ENCODE assay signal across 29 mouse cellular contexts in the genomic region with DNA sequence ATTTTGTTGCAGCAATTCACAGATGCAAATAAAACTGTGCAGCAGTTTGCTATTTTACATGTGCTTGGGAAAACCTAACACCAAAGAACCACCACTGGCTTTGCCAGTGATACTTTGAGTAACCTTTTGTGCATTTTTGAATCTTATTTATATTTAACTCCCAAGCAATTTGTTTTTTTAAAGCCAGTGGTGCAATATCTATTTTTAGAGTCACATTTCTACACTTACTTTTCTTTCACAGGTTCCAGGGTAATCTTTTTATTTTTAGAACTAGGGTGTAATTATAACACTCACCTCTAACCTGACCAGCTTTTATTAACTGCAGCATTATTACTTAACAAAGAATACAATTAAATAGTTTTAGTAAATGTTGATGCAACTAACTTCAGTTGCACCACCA. TPM values are rescaled to one million over a fixed set of nuclear protein-coding genes. Genes with fewer than 3 reads are reported as not detected.
DNase-seq lines count a peak whose midpoint lies in the region; ATAC-seq and TF ChIP-seq lines count a peak whose summit lies in the region.
"Had no signal": no experiment of that assay in that cellular context is flagged by ENCODE, and none has a peak within 500 bp of the region (broad histone marks: within the 10 kb centered on the region; RNA-seq: fewer than 3 reads in every experiment).

No protein-coding gene starts in this region.

- H3K9me3 ChIP-seq in heart, embryonic 14.5 days (ENCODE audit: control insufficient read depth, low read length): no peaks in the 10 kb centered on the region
- no peaks in the 10 kb centered on the region for H3K9me3 ChIP-seq in heart, embryonic 12.5 days (replicated peaks)
- H3K9me3 ChIP-seq in heart, postnatal 0 days (replicated peaks; ENCODE audit: control insufficient read depth, low read length): no peaks in the 10 kb centered on the region
- H3K9me3 ChIP-seq: embryonic facial prominence, embryonic 13.5 days; embryonic facial prominence, embryonic 15.5 days; forebrain, embryonic 10.5 days; forebrain, embryonic 12.5 days; G1E had no signal

- TF ChIP-seq CTCF in gastrocnemius, adult 2 months (IDR thresholded peaks at IDR 0.05): no peak
- no peak for TF ChIP-seq CTCF in heart, postnatal 0 days (IDR thresholded peaks at IDR 0.05; ENCODE audit: low read depth)

- H3K9ac ChIP-seq in heart, embryonic 14.5 days (ENCODE audit: low read length): no peak overlapping the region
- no peak overlapping the region for H3K9ac ChIP-seq in heart, embryonic 12.5 days
- no peak overlapping the region for H3K9ac ChIP-seq in heart, postnatal 0 days (replicated peaks; ENCODE audit: low read depth, low read length)
- H3K9ac ChIP-seq: embryonic facial prominence, embryonic 13.5 days; embryonic facial prominence, embryonic 15.5 days; forebrain, embryonic 12.5 days had no signal

- H3K4me2 ChIP-seq in heart, embryonic 14.5 days (ENCODE audit: low read length): peak overlapping the region; percentile 32
- no peak overlapping the region for H3K4me2 ChIP-seq in heart, embryonic 12.5 days
- no peak overlapping the region for H3K4me2 ChIP-seq in heart, postnatal 0 days (ENCODE audit: low read depth, low read length)
- H3K4me2 ChIP-seq: embryonic facial prominence, embryonic 13.5 days; embryonic facial prominence, embryonic 15.5 days; forebrain, embryonic 12.5 days had no signal

- H3K27ac ChIP-seq in gastrocnemius, adult 2 months: peak overlapping the region; percentile 85
- 0 out of 4 replicates have a peak overlapping the region, but pooled peaks of 1 of the 2 experiments have one; percentile 24 for H3K27ac ChIP-seq in heart, embryonic 14.5 days (replicated peaks in 1 of 2; ENCODE audit: control insufficient read depth in 1 of 2, insufficient read depth in 1 of 2, low read depth in 2 of 2, low read length in 2 of 2)
- H3K27ac ChIP-seq in heart, embryonic 12.5 days (ENCODE audit: poor library complexity, severe bottlenecking): no peak overlapping the region
- H3K27ac ChIP-seq in heart, postnatal 0 days (ENCODE audit: low read depth): peak overlapping the region; percentile 22; the same call in 1 of the 2 replicates
- H3K27ac ChIP-seq: embryonic facial prominence, embryonic 13.5 days; embryonic facial prominence, embryonic 15.5 days; forebrain, embryonic 10.5 days; forebrain, embryonic 12.5 days had no signal

- H3K27me3 ChIP-seq in heart, embryonic 14.5 days (ENCODE audit: control insufficient read depth, insufficient read depth, low read length): no peaks in the 10 kb centered on the region
- H3K27me3 ChIP-seq in heart, embryonic 12.5 days (replicated peaks): no peaks in the 10 kb centered on the region
- no peaks in the 10 kb centered on the region for H3K27me3 ChIP-seq in heart, postnatal 0 days (ENCODE audit: control insufficient read depth, insufficient read depth, low read length)
- H3K27me3 ChIP-seq: CH12.LX; embryonic facial prominence, embryonic 13.5 days; embryonic facial prominence, embryonic 15.5 days; forebrain, embryonic 12.5 days; Patski had no signal

- H3K36me3 ChIP-seq in heart, embryonic 14.5 days (ENCODE audit: control insufficient read depth, insufficient read depth, low read length): no peaks in the 10 kb centered on the region
- no peaks in the 10 kb centered on the region for H3K36me3 ChIP-seq in heart, embryonic 12.5 days
- no peaks in the 10 kb centered on the region for H3K36me3 ChIP-seq in heart, postnatal 0 days (replicated peaks; ENCODE audit: control insufficient read depth, insufficient read depth, low read length)
- H3K36me3 ChIP-seq: embryonic facial prominence, embryonic 13.5 days; embryonic facial prominence, embryonic 15.5 days; forebrain, embryonic 10.5 days; forebrain, embryonic 12.5 days had no signal

- no peak for ATAC-seq in heart, embryonic 14.5 days (ENCODE audit: insufficient number of reproducible peaks, insufficient read depth, low FRiP score, low read depth)
- ATAC-seq in heart, embryonic 12.5 days (ENCODE audit: insufficient number of reproducible peaks, low FRiP score): no peak
- peak; percentile 33; the same call in 1 of the 2 replicates for ATAC-seq in heart, postnatal 0 days (ENCODE audit: insufficient read depth, low read depth)
- ATAC-seq: activated CD4-positive, CD25-positive, alpha-beta regulatory T cell, adult 4 months; CD4-positive, CD25-positive, alpha-beta regulatory T cell, adult 4 months; forebrain, embryonic 14.5 days; Patski had no signal

- H3K4me3 ChIP-seq in gastrocnemius, adult 2 months: 0 out of 2 replicates have a peak overlapping the region, but pooled peaks have one; percentile 4
- H3K4me3 ChIP-seq in heart, embryonic 14.5 days (ENCODE audit: control insufficient read depth in 1 of 2, insufficient read depth in 1 of 2, low read depth in 1 of 2, low read length in 2 of 2): no peak overlapping the region
- H3K4me3 ChIP-seq in heart, embryonic 12.5 days: no peak overlapping the region
- no peak overlapping the region for H3K4me3 ChIP-seq in heart, postnatal 0 days (ENCODE audit: low read depth, low read length)
- H3K4me3 ChIP-seq: embryonic facial prominence, embryonic 13.5 days; embryonic facial prominence, embryonic 15.5 days; erythroblast, embryonic 14.5 days; forebrain, embryonic 10.5 days; forebrain, embryonic 12.5 days had no signal

- TF ChIP-seq EP300 in heart, postnatal 0 days (IDR thresholded peaks at IDR 0.05; ENCODE audit: low read depth): no peak

- peaks cover 0 to 10% of the 10 kb centered on the region in 2 experiments; a peak in 2 of 4 replicates for H3K4me1 ChIP-seq in heart, embryonic 14.5 days (ENCODE audit: control insufficient read depth in 2 of 2, insufficient read depth in 2 of 2, low read length in 2 of 2)
- peaks cover 3% of the 10 kb centered on the region; the same call in 1 of the 2 replicates for H3K4me1 ChIP-seq in heart, embryonic 12.5 days (replicated peaks)
- H3K4me1 ChIP-seq in heart, postnatal 0 days (ENCODE audit: control insufficient read depth, insufficient read depth): peaks cover 6% of the 10 kb centered on the region
- H3K4me1 ChIP-seq: embryonic facial prominence, embryonic 13.5 days; embryonic facial prominence, embryonic 15.5 days; forebrain, embryonic 10.5 days; forebrain, embryonic 12.5 days had no signal

- DNase-seq in gastrocnemius, adult 2 months: no peak
- no peak for DNase-seq in gastrocnemius, adult 18-20 months (ENCODE audit: low spot score)
- DNase-seq in heart, postnatal 0 days (ENCODE audit: low spot score): peak; percentile 65
- DNase-seq in heart, adult 18-20 months: no peak
- peak; percentile 26 for DNase-seq in skeletal muscle tissue, adult 2 months (ENCODE audit: low read depth, low spot score)
- DNase-seq: adrenal gland, adult 8-10 months; adrenal gland, postnatal 14 days; adrenal gland, postnatal 36 days; B cell, adult 2 months; cerebellum, adult 11 months; cerebellum, adult 18-20 months; cerebellum, adult 8-10 months; cerebellum, adult 9-11 months; cerebellum, postnatal 14 days; cerebellum, postnatal 36 days; embryo, embryonic 11 days had no signal

- intact Hi-C loops in gastrocnemius, adult 2 months (cut with DNase I): loop anchor here (2.0 to 5.0 kb wide), 2 partner anchors 33 to 50 kb away; partner anchors contain the start of gene Gls

RNA-seq across cellular contexts. Expression of gene Gls, which starts 51.0 kb away (rescaled TPM):
- total RNA-seq in gastrocnemius, adult 2 months (2021): 10 to 100 TPM; 57.3 to 88.0 TPM
- total RNA-seq in gastrocnemius, adult 18-20 months (2021): 10 to 100 TPM; 81.6 to 85.6 TPM
- polyA plus RNA-seq in heart, embryonic 14.5 days (2014; fragmentation: Nextera tagmentation; extraction: Ambion mirVana): 42.0 and 45.6 TPM in 2 replicates
- polyA plus RNA-seq in heart, embryonic 12.5 days (2016; fragmentation: Nextera tagmentation; extraction: Ambion mirVana): 40.8 and 44.5 TPM in 2 replicates
- 73.6 and 83.4 TPM in 2 replicates for total RNA-seq in heart, postnatal 0 days (2014; rRNA removed; ENCODE audit: low replicate concordance)
- 12.1 and 13.7 TPM in 2 replicates for polyA plus RNA-seq in heart, postnatal 0 days (2015; fragmentation: Nextera tagmentation; extraction: Ambion mirVana)
- 10 to 100 TPM; 86.2 to 98.2 TPM for total RNA-seq in heart, adult 18-20 months (2021)

Comparison
In these comparisons a context has a peak if more than half of its experiments do, and no peak if none do; other contexts are left out.
1. DNase-seq: peak in heart, postnatal 0 days (single experiment) and skeletal muscle tissue, adult 2 months (single experiment); none in gastrocnemius, adult 2 months (single experiment), gastrocnemius, adult 18-20 months (single experiment) and heart, adult 18-20 months (0 of 2).